Mouse (Mus musculus) MEL (cell line): ENCODE measurements around the gene Mrps9.

Source experiments
- EP300 ChIP-seq, 2 experiments: IDR thresholded peaks; 2 replicates each; pipeline ENCODE4 v1.6.1; 2011; ENCODE audit warnings: improper control_type of control experiment in 2 of 2, low read length in 2 of 2, low read depth in 1 of 2, mild to moderate bottlenecking in 1 of 2
- POLR2A ChIP-seq, 2 experiments: IDR thresholded peaks; 2 replicates each; pipeline ENCODE4 v1.6.1; 2011 to 2012; ENCODE audit warnings: low read length in 2 of 2, mild to moderate bottlenecking in 2 of 2, control low read depth in 1 of 2, improper control_type of control experiment in 1 of 2, low read depth in 1 of 2, moderate library complexity in 1 of 2; ENCODE audit not compliant: control insufficient read depth in 1 of 2, insufficient read depth in 1 of 2, poor library complexity in 1 of 2
- SIN3A ChIP-seq: IDR thresholded peaks from 2 replicates; pipeline ENCODE4 v1.6.1; 2012; ENCODE audit warnings: low read length, improper control_type of control experiment, inconsistent platforms
- USF1 ChIP-seq: IDR thresholded peaks from 2 replicates; pipeline ENCODE4 v1.6.1; 2014; ENCODE audit warnings: low read depth, mild to moderate bottlenecking, inconsistent platforms, low read length, improper control_type of control experiment, moderate library complexity

DNA sequence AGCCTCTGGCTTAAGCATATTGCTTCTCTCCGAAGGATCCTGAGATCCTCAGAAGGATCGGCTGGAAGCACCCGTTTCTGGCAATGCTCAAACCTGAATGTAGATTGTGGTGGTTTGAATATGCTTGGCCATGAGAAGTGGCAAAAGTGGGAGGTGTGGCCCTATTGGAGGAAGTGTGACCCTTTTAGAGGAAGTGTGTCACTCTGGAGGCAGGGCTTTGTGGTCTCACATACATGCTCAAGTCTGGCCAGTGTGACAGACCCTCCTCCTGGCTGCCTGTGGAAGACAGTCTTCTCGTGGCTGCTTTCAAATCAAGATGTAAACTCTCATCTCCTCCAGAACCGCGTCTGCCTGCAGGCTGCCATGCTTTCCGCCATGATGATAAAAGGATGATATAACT lies 65.7 kb downstream of the Mrps9 start:
- TF ChIP-seq USF1, result no peak
- no peak for TF ChIP-seq SIN3A
- TF ChIP-seq EP300 (IDR thresholded peaks at IDR 0.05; ENCODE audit: low read depth in 1 of 2, low read length in 2 of 2), result no peak
- TF ChIP-seq POLR2A (IDR thresholded peaks at IDR 0.05; ENCODE audit: control insufficient read depth in 1 of 2, insufficient read depth in 1 of 2, low read depth in 1 of 2, low read length in 2 of 2, poor library complexity in 1 of 2), result no peak
